Mouse (Mus musculus) gastrocnemius, postnatal 14 days (tissue): ENCODE data around the gene Tyrobp. TPM values are rescaled to one million over a fixed set of nuclear protein-coding genes. Genes with fewer than 3 reads are reported as not detected.

ENCODE experiments used
- DNase-seq: peaks from one replicate; pipeline ENCODE4 v3.0.0; 2021; ENCODE audit warnings: mixed read lengths
- intact Hi-C: fragments of 180-260 bp; cut with DNase I; formaldehyde crosslinking; loops from one replicate; pipeline ENCODE4 v1.15.1; 2025; ENCODE audit warnings: low total_unique reads
- total RNA-seq, 2 experiments: library from RNA; stranded (reverse); gene quantifications; 2 replicates each; pipeline ENCODE4 v1.2.3; 2021

Gene Tyrobp
- total RNA-seq, 2 experiments from 2014 or later, result 7.8 to 10.4 TPM

GRCm38 (mm10) chr7:30456911-30457628, 43.5 kb downstream of the Tyrobp start:
- intact Hi-C loops, result no loop called here
- DNase-seq, result no peak

DNA sequence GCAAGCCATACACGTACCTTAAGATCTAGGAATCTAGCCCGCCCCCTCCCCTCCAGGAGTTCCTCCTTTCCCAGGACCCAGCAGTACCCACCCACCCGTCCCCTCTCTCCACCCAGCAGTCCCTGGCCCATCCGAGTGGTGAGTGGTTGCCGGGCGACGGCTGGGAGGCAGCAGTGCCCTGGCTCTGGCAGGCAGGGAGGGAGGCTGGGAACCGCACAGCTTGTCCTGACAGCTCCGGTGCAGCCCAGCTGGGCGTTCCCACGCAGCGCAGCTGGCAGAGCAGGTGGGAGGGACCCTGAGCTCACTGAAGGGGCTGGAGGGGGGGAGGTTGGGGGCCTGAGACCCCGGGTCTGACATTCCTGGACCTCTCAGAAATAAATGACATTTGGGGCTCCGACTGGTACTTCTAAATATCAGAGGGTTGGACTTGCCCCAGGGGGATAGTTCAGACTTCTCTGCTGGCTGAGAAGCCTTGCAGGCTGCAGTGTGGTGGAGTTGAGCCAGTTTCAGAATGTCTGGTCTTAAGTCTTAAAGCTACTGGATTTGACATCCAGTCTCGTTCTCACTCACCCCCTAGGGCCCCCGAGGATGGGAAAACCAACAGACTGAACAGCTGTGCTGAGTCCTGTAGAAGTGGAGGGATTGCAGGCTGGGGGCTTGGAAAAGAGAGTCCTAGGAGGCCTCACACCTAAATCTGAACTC, 44.2 kb downstream of the Tyrobp start, which contains the start of the genes Kirrel2 and Nphs1:
Gene Kirrel2, minus strand, starts transcription at position 62 of the 702 bp plus-strand sequence.
Gene Nphs1, plus strand, starts transcription at position 687 of the 702 bp plus-strand sequence.
- intact Hi-C loops, result no loop called here
- no peak for DNase-seq

- intact Hi-C loops, result no loop called here
These were observed 45.9 kb downstream of the Tyrobp start for GRCm38 (mm10) chr7:30459484-30459883.

DNA sequence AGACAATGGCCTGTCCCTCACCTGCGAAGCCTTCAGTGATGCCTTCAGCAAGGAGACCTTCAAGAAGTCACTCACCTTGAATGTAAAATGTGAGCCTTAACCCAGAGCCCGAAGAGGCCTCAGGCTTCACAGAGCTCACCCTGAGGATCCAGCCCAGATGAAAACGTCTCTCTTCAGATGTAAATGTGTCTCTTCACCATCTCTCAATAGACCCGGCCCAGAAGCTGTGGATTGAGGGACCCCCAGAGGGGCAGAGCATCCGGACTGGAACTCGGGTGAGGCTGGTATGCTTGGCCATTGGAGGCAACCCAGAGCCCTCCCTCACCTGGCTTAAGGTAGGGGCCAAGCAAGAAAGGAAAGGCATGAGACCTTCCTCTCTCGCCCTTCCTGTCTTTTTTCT, 50.0 kb downstream of the Tyrobp start:
- intact Hi-C loops, result no loop called here
- DNase-seq, result no peak

More at GRCm38 (mm10) chr7:30459484-30459883, 45.9 kb downstream of the Tyrobp start:
- DNase-seq, result no peak

GRCm38 (mm10) chr7:30463996-30464395, 50.4 kb downstream of the Tyrobp start:
- DNase-seq, result no peak
- intact Hi-C loops, result no loop called here

DNA sequence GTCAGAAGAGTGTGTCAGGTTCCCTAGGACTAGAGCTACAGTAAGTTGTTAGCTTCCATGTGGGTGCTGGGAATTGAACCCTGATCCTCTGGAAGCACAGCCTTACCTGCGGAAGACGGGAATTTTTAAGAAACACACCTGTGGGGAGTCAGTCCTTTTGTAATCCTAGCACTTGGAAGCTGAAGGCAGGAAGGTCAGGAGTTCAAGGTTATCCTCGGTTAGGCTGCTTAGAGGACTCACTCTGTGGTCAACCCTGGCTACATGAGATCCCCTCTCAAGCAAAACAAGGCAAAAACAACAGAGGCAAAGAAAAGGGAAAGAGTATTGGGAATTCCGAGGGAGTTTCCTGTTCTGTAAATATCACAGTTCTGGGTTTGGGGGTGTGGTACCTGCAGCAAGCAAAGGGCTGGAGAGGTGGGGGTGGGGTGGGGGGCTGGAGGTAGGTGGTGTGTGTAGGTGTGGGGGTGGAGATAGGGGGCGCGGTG, 51.3 kb downstream of the Tyrobp start:
- intact Hi-C loops, result no loop called here
- no peak for DNase-seq

Other genes starting within 250 kb of the Tyrobp start
- gene Zfp146, start 244.0 kb upstream of the Tyrobp start, total RNA-seq, result 10 to 100 TPM; 23.5 to 27.0 TPM
- gene Cox7a1, start 229.6 kb upstream of the Tyrobp start, total RNA-seq, result 100 to 1,000 TPM; 827 to 966 TPM
- gene Capns1, start 214.9 kb upstream of the Tyrobp start, total RNA-seq, result 100 to 1,000 TPM; 275 to 320 TPM
- gene Polr2i, start 181.8 kb upstream of the Tyrobp start, total RNA-seq, result 10 to 100 TPM; 56.0 to 61.2 TPM
- 10 to 100 TPM; 26.8 to 37.2 TPM for gene Tbcb, start 181.5 kb upstream of the Tyrobp start, total RNA-seq
- under 1 TPM in 1 of 2 experiments, not detected in 1; 0.33 TPM for gene Ovol3, start 178.0 kb upstream of the Tyrobp start, total RNA-seq
- under 1 TPM; 0.16 to 0.29 TPM for gene Thap8, start 133.7 kb upstream of the Tyrobp start, total RNA-seq
- 1 to 10 TPM; 2.9 to 3.1 TPM for gene Wdr62, start 133.3 kb upstream of the Tyrobp start, total RNA-seq
- 10 to 100 TPM; 18.2 to 20.9 TPM for gene Clip3, start 122.0 kb upstream of the Tyrobp start, total RNA-seq
- gene Alkbh6, start 105.0 kb upstream of the Tyrobp start, total RNA-seq, result 10 to 100 TPM; 16.0 to 17.4 TPM
- gene Syne4, start 99.0 kb upstream of the Tyrobp start, total RNA-seq, result 1 to 10 TPM; 1.0 to 1.1 TPM
- under 1 TPM; 0.51 to 0.78 TPM for gene E130208F15Rik, start 92.0 kb upstream of the Tyrobp start, total RNA-seq
- 10 to 100 TPM in 1 of 2 experiments, 1 to 10 TPM in 1; 7.8 to 10.6 TPM for gene Sdhaf1, start 89.9 kb upstream of the Tyrobp start, total RNA-seq
- gene Lrfn3, start 51.0 kb upstream of the Tyrobp start, total RNA-seq, result 1 to 10 TPM; 1.5 to 1.8 TPM
- gene Hcst, start 6.1 kb downstream of the Tyrobp start, total RNA-seq, result under 1 TPM in 1 of 2 experiments, not detected in 1; 0.94 TPM
- under 1 TPM; 0.21 to 0.33 TPM for gene Nfkbid, start 8.0 kb downstream of the Tyrobp start, total RNA-seq
- 1 to 10 TPM; 1.9 to 2.3 TPM for gene Aplp1, start 31.8 kb downstream of the Tyrobp start, total RNA-seq
- not detected for gene Kirrel2, start 43.9 kb downstream of the Tyrobp start, total RNA-seq
- gene Nphs1, start 44.6 kb downstream of the Tyrobp start, total RNA-seq, result not detected
- gene Prodh2, start 79.9 kb downstream of the Tyrobp start, total RNA-seq, result not detected
- 1 to 10 TPM in 1 of 2 experiments, under 1 TPM in 1; 0.98 to 2.4 TPM for gene Arhgap33, start 121.3 kb downstream of the Tyrobp start, total RNA-seq
- 100 to 1,000 TPM; 455 to 476 TPM for gene Hspb6, start 138.4 kb downstream of the Tyrobp start, total RNA-seq
- gene Proser3, start 138.5 kb downstream of the Tyrobp start, total RNA-seq, result 1 to 10 TPM; 3.9 to 4.8 TPM
- gene Lin37, start 146.1 kb downstream of the Tyrobp start, total RNA-seq, result 1 to 10 TPM; 8.4 to 9.1 TPM
- 10 to 100 TPM; 49.6 to 50.1 TPM for gene U2af1l4, start 149.5 kb downstream of the Tyrobp start, total RNA-seq
- gene Gm49396, start 149.6 kb downstream of the Tyrobp start, total RNA-seq, result 1 to 10 TPM in 1 of 2 experiments, under 1 TPM in 1; 0.74 to 1.7 TPM
- 10 to 100 TPM; 83.4 to 92.7 TPM for gene Psenen, start 149.9 kb downstream of the Tyrobp start, total RNA-seq
- gene Igflr1, start 151.7 kb downstream of the Tyrobp start, total RNA-seq, result under 1 TPM; 0.60 to 0.88 TPM
- 10 to 100 TPM; 14.1 to 15.2 TPM for gene Kmt2b, start 175.0 kb downstream of the Tyrobp start, total RNA-seq
- not detected for gene Zbtb32, start 185.1 kb downstream of the Tyrobp start, total RNA-seq
- gene Upk1a, start 199.1 kb downstream of the Tyrobp start, total RNA-seq, result under 1 TPM; 0.14 to 0.16 TPM
- gene Cox6b1, start 212.4 kb downstream of the Tyrobp start, total RNA-seq, result 1,000 to 10,000 TPM; 1,322 to 1,882 TPM
- gene Etv2, start 222.1 kb downstream of the Tyrobp start, total RNA-seq, result not detected
- 10 to 100 TPM; 35.4 to 37.3 TPM for gene Rbm42, start 236.6 kb downstream of the Tyrobp start, total RNA-seq